Mouse (Mus musculus) megakaryocyte, embryonic 14.5 days (primary cell): ENCODE results near the gene Macrod1.

Experiments used
- FLI1 ChIP-seq: IDR thresholded peaks from 2 replicates; pipeline ENCODE4 v1.6.1; 2012; ENCODE audit warnings: low read length, inconsistent platforms, mixed read lengths
- GATA1 ChIP-seq: IDR thresholded peaks from 3 replicates; pipeline ENCODE4 v1.6.1; 2012; ENCODE audit warnings: mixed read lengths, low read length, inconsistent platforms, borderline replicate concordance

GRCm38 (mm10) chr19:7148096-7148495, 91.5 kb downstream of the Macrod1 start:
- TF ChIP-seq FLI1 (no peak), GATA1 (no peak)
